Mouse (Mus musculus) liver, embryonic 11.5 days (tissue): ENCODE data around the gene Mical2. TPM values are rescaled to one million over a fixed set of nuclear protein-coding genes. Genes with fewer than 3 reads are reported as not detected.

ENCODE experiments used
- ATAC-seq: fragments of 200-750 bp; cut with Nextera tagmentation; replicated peaks from 2 replicates; pipeline ENCODE4 v1.8.0; 2017; ENCODE audit warnings: moderate number of reproducible peaks, mild to moderate bottlenecking, moderate TSS enrichment, moderate library complexity; ENCODE audit not compliant: low FRiP score
- DNase-seq: peaks from one replicate; pipeline ENCODE4 v3.0.0-alpha.2; 2017; ENCODE audit warnings: low spot score
- H3K27ac ChIP-seq: fragments of 300-500 bp; sonication (generic); 2 replicates; pipeline ENCODE4 v1.5.1; 2014; ENCODE audit warnings: mild to moderate bottlenecking, low read depth, low read length, control low read depth
- H3K27me3 ChIP-seq: fragments of 300-500 bp; sonication (generic); replicated peaks from 2 replicates; pipeline ENCODE4 v1.6.1; 2014; ENCODE audit warnings: low read length, mixed read lengths; ENCODE audit not compliant: control insufficient read depth, insufficient read depth
- H3K36me3 ChIP-seq: fragments of 300-500 bp; sonication (generic); 2 replicates; pipeline ENCODE4 v1.6.1; 2014; ENCODE audit warnings: mild to moderate bottlenecking, low read length, moderate library complexity, mixed read lengths; ENCODE audit not compliant: control insufficient read depth, insufficient read depth
- H3K4me1 ChIP-seq: fragments of 300-500 bp; sonication (generic); replicated peaks from 2 replicates; pipeline ENCODE4 v1.6.1; 2014; ENCODE audit warnings: low read length, mixed read lengths; ENCODE audit not compliant: control insufficient read depth, insufficient read depth
- H3K4me2 ChIP-seq: fragments of 300-500 bp; sonication (generic); 2 replicates; pipeline ENCODE4 v1.6.1; 2014; ENCODE audit warnings: mild to moderate bottlenecking, control low read depth, moderate library complexity
- H3K4me3 ChIP-seq: fragments of 300-500 bp; sonication (generic); 2 replicates; pipeline ENCODE4 v1.5.1; 2014; ENCODE audit warnings: low read depth, low read length, control low read depth
- H3K9ac ChIP-seq: fragments of 300-500 bp; sonication (generic); 2 replicates; pipeline ENCODE4 v1.6.1; 2014; ENCODE audit warnings: low read depth, low read length, control low read depth
- H3K9me3 ChIP-seq: fragments of 300-500 bp; sonication (generic); 2 replicates; pipeline ENCODE4 v1.6.1; 2016; ENCODE audit warnings: low read length, inconsistent platforms, mixed read lengths; ENCODE audit not compliant: control insufficient read depth
- WGBS: fragments of 180-500 bp; shearing (Covaris S2); extraction: QIAGEN DNeasy Blood & Tissue Kit; methylation state at CpG from one replicate; pipeline ENCODE4 v1.1.7; 2014; 5-methylcytosine and 5-hydroxymethylcytosine counted together
- polyA plus RNA-seq: library from polyadenylated mRNA; unstranded; fragments of >200 nt; fragmentation: Nextera tagmentation; extraction: Ambion mirVana; gene quantifications from 2 replicates; pipeline ENCODE4 v1.2.1, GENCODE M21; 2014

Mical2 gene
- polyA plus RNA-seq, result 7.2 and 9.3 TPM in 2 replicates

GRCm38 (mm10) chr7:112225615-112226262 is at the start of gene Mical2:
Mical2 (plus strand) TSS chr7:112225856.
- under 1% methylated on average over 53 of the region's 53 CpGs for whole genome bisulfite sequencing
- Histone ChIP-seq H3K4me1 (peaks cover 5% of the 10 kb centered on the region), H3K27ac (no peak within 1 kb of the TSS)

DNA sequence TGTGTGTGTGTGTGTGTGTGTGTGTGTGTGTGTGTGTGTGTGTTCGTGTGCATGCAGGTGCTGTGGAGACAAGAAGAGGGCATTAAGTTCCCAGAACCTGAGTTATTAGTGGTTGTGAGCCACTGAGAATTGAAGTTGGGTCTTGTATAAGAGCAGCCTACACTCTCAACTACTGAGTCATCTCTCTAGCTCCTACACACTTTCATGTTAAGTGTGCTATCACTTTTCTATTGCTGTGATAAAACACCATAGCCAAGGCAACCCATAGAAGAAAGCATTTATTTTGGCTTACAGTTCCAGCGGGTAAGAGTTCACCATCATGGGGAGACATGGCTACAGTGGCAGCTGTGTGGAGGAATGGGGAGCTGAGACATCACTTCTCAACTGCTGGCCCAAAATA is 49.0 kb upstream of the Mical2 start:
- H3K4me3 ChIP-seq, result no peak overlapping the region
- H3K36me3 ChIP-seq, result no peaks in the 10 kb centered on the region
- WGBS, result 68% methylated on average over 2 of the region's 2 CpGs
- no peak for ATAC-seq
- H3K27ac ChIP-seq, result no peak overlapping the region
- no peaks in the 10 kb centered on the region for H3K9me3 ChIP-seq
- no peaks in the 10 kb centered on the region for H3K27me3 ChIP-seq
- H3K9ac ChIP-seq, result no peak overlapping the region
- H3K4me1 ChIP-seq, result peaks cover 2% of the 10 kb centered on the region; the same call in 1 of the 2 replicates
- no peak for DNase-seq
- H3K4me2 ChIP-seq, result no peak overlapping the region

More at GRCm38 (mm10) chr7:112225615-112226262, at the start of gene Mical2:
- ATAC-seq, result peak; percentile 95
- Histone ChIP-seq H3K9ac (peak within 1 kb of the TSS; percentile 56), H3K36me3 (no peaks in the 10 kb centered on the region), H3K4me2 (peak within 1 kb of the TSS; percentile 93), H3K27me3 (peaks cover 12% of the 10 kb centered on the region), H3K4me3 (peak within 1 kb of the TSS; percentile 62), H3K9me3 (no peaks in the 10 kb centered on the region)
- peak; percentile 84 for DNase-seq

- Histone ChIP-seq H3K27me3 (no peaks in the 10 kb centered on the region), H3K9ac (no peak overlapping the region), H3K4me1 (peaks cover 4% of the 10 kb centered on the region), H3K4me2 (0 out of 2 replicates have a peak overlapping the region, but pooled peaks have one; percentile 8), H3K27ac (no peak overlapping the region), H3K4me3 (no peak overlapping the region), H3K9me3 (no peaks in the 10 kb centered on the region), H3K36me3 (no peaks in the 10 kb centered on the region)
- ATAC-seq, result peak; percentile 69
- WGBS, result 21% methylated on average over 8 of the region's 10 CpGs
- DNase-seq, result peak; percentile 73
Measured at GRCm38 (mm10) chr7:112180235-112180705, 45.4 kb upstream of the Mical2 start.

DNA sequence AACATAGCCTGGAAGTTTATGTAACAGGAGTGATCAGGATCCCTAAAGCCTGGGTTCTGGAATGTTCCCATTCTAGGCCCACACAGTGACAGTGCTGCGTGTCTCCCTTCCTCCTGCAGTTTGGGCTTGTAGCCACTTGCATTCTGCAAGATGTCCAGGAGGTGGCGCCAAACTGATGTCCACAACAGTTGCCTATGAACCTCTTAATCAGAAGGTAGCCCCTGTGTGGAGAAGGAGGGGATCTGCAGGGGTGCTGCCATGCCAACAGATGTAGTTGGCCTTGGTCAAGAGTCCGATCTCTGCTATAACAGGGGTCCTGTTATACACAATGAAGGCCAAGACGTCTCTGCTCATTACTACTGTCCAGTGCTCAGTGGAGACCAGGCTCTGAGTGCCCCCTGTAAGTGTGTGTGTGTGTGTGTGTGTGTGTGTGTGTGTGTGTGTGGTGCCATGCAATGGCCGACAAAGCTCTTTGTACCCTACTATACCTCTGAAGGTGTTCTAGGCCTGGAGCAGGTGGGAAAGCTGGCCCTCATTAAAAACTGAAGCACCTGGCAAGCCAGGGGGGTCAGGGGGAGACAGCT is 42.3 kb upstream of the Mical2 start:
- Histone ChIP-seq H3K27me3 (no peaks in the 10 kb centered on the region), H3K9me3 (no peaks in the 10 kb centered on the region), H3K9ac (no peak overlapping the region), H3K27ac (no peak overlapping the region), H3K4me3 (no peak overlapping the region), H3K4me2 (no peak overlapping the region), H3K36me3 (no peaks in the 10 kb centered on the region), H3K4me1 (peaks cover 6% of the 10 kb centered on the region)
- peak; percentile 72 for DNase-seq
- WGBS, result 37% methylated on average over 5 of the region's 5 CpGs
- ATAC-seq, result 0 out of 2 replicates have a peak, but pooled peaks have one; percentile 18

DNA sequence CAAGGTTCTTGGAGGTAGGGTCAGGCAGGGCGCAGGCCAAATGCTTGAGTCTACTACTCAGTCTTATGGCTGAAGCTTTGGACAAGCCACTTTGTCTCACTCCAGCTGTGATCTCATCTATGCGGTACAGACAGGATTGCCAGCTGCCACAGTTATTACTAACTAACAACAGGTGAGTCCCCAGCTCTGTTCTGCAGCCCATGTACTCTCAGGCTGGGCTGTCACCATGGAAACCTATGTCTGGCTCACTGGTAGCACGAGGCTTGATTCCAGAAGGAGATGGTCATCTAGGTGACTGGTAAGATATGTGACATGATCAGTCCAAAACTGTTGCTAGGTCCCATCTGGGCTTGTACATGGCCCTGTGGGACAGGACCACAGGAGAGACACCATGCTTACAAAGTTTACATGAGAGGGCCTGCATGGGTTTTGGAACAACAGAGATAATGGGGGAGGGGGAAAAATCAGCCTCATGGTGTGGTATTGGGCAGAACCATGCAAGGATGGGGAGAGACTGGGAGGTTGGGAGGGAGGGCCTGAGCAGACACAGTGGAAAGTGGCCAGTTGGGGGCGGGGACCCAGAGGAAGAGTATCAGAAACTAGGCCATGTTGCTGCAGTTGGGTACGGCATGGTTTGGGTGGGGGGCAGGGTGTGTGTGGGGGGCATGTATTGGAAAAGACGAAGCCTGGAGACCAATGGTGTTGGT is 41.0 kb upstream of the Mical2 start:
- DNase-seq (no peak), ATAC-seq (no peak)
- Histone ChIP-seq H3K9ac (no peak overlapping the region), H3K27ac (no peak overlapping the region), H3K36me3 (no peaks in the 10 kb centered on the region), H3K27me3 (no peaks in the 10 kb centered on the region), H3K4me3 (no peak overlapping the region), H3K4me2 (no peak overlapping the region), H3K9me3 (no peaks in the 10 kb centered on the region), H3K4me1 (peaks cover 6% of the 10 kb centered on the region)
- WGBS, result 77% methylated on average over 6 of the region's 6 CpGs

- Histone ChIP-seq H3K9ac (no peak overlapping the region), H3K4me1 (peaks cover 6% of the 10 kb centered on the region), H3K4me2 (no peak overlapping the region), H3K9me3 (no peaks in the 10 kb centered on the region), H3K27me3 (no peaks in the 10 kb centered on the region), H3K4me3 (no peak overlapping the region), H3K36me3 (no peaks in the 10 kb centered on the region), H3K27ac (no peak overlapping the region)
- no peak for ATAC-seq
- no peak for DNase-seq
- WGBS, result 64% methylated on average over 9 of the region's 9 CpGs
Measured at GRCm38 (mm10) chr7:112185226-112185745, 40.4 kb upstream of the Mical2 start.

DNA sequence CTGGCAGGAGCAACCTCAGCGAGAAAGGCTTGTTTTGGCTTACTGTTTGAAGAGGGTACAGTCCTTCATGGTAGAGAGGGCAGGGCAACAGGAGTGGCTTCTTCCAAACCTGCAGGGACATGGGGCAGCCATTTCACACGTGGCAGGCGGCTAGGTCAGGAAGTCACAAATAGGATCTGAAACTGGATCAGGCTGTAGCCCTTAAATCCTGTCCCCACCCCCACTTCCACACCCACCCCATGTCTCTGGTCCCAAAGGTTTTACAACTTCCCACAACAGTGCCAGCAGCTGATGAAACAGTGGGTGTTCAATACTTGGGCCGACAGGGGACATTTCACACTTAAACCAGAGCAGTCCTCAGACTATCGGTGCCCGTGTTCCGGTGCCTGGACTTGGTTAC is 38.8 kb upstream of the Mical2 start:
- Histone ChIP-seq H3K27me3 (no peaks in the 10 kb centered on the region), H3K4me3 (no peak overlapping the region), H3K36me3 (no peaks in the 10 kb centered on the region), H3K27ac (no peak overlapping the region), H3K4me2 (no peak overlapping the region), H3K4me1 (peaks cover 4% of the 10 kb centered on the region), H3K9me3 (no peaks in the 10 kb centered on the region), H3K9ac (no peak overlapping the region)
- ATAC-seq (no peak), DNase-seq (no peak)
- 83% methylated on average over 7 of the region's 7 CpGs for WGBS

GRCm38 (mm10) chr7:112187536-112188459 is 37.9 kb upstream of the Mical2 start:
- H3K27ac ChIP-seq, result no peak overlapping the region

More at GRCm38 (mm10) chr7:112187536-112188459, 37.9 kb upstream of the Mical2 start:
- Histone ChIP-seq H3K4me2 (no peak overlapping the region), H3K9ac (no peak overlapping the region), H3K4me1 (peaks cover 4% of the 10 kb centered on the region), H3K36me3 (no peaks in the 10 kb centered on the region), H3K27me3 (no peaks in the 10 kb centered on the region), H3K4me3 (no peak overlapping the region), H3K9me3 (no peaks in the 10 kb centered on the region)
- 59% methylated on average over 13 of the region's 13 CpGs for WGBS
- DNase-seq (no peak), ATAC-seq (no peak)
